Mouse (Mus musculus): ENCODE data around the gene Skint5. TPM values are rescaled to one million over a fixed set of nuclear protein-coding genes. Genes with fewer than 3 reads are reported as not detected.
A peak's percentile ranks its signal among the peaks of the same experiment; 100 is the strongest.
"Not testable (repeated sequence)": the region's sequence is repeated elsewhere in the genome, so short reads cannot be mapped to it uniquely, and the experiment has no call there.

The Skint5 gene
- total and polyA plus RNA-seq, 3 experiments, result not detected

DNA sequence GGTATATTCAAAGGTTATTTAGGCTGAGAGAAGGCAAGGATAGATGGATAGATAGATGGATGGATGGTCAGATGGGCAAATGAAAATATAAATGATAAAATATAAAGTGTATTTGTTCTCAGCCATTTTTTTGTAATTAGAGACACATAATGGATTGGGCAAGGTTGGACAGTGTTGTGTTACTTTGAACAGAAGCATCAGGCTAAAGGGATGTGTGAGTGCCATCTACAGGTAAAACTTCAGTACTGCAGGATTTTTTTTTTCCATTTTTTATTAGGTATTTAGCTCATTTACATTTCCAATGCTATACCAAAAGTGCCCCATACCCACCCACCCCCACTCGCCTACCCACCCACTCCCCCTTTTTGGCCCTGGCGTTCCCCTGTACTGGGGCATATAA is 551.1 kb downstream of the Skint5 start:
- H3K9ac ChIP-seq (ENCODE audit: control insufficient read depth, low read depth, low read length, poor library complexity, severe bottlenecking); H3K36me3 ChIP-seq (ENCODE audit: control insufficient read depth in 1 of 2, insufficient read depth in 2 of 2, low read length in 2 of 2); H3K27me3 ChIP-seq (ENCODE audit: control insufficient read depth in 1 of 2, insufficient read depth in 2 of 2, low read length in 2 of 2); H3K4me3 ChIP-seq (ENCODE audit: control insufficient read depth in 1 of 2, insufficient read depth in 1 of 2, low read depth in 2 of 2, low read length in 2 of 2); H3K4me1 ChIP-seq (ENCODE audit: control insufficient read depth in 1 of 2, insufficient read depth in 2 of 2, low read length in 2 of 2); H3K27ac ChIP-seq (ENCODE audit: control insufficient read depth, low read depth, low read length); H3K9me3 ChIP-seq (replicated peaks; ENCODE audit: insufficient read depth, low read length); H3K79me2 ChIP-seq (ENCODE audit: control insufficient read depth, insufficient read depth, low read length, poor library complexity): not testable (repeated sequence)
- TF ChIP-seq CTCF (IDR thresholded peaks at IDR 0.05 in 2 of 3, conservative IDR thresholded peaks at IDR 0.05 in 1 of 3; ENCODE audit: control insufficient read depth in 1 of 3, insufficient read depth in 1 of 3, low read depth in 2 of 3, low read length in 3 of 3, poor library complexity in 1 of 3, severe bottlenecking in 1 of 3) (peak in 1 of 3 experiments; percentile 11; a peak in 1 of 6 replicates), SMC3 (IDR thresholded peaks at IDR 0.05; ENCODE audit: low read depth, low read length) (0 out of 2 replicates have a peak, but pooled peaks have one; percentile 8)
- DNase-seq (ENCODE audit: low read depth, low spot score), result peak; percentile 5

Other genes starting within 250 kb of the Skint5 start
- not detected in 2 replicates for gene Skint11, start 163.9 kb upstream of the Skint5 start, total RNA-seq (2012; rRNA removed)
- gene Skint11, start 163.9 kb upstream of the Skint5 start, polyA plus RNA-seq (2012; ENCODE audit: insufficient read depth in 1 of 2, insufficient read length in 2 of 2, low read depth in 1 of 2, low replicate concordance in 2 of 2, missing spikeins in 1 of 2), result not detected

Data from MEL (cell line).